Mouse (Mus musculus): ENCODE data around the gene Mrpl58.

GRCm38 (mm10) chr11:115391358-115391757 is 12.2 kb upstream of the Mrpl58 start:
- no peak for TF ChIP-seq CTCF (IDR thresholded peaks at IDR 0.05; ENCODE audit: low read depth)
- no peak for TF ChIP-seq EP300 (IDR thresholded peaks at IDR 0.05; ENCODE audit: low read depth)
